Mouse (Mus musculus) embryonic fibroblast, embryonic 13.5 days (primary cell): ENCODE data around the gene Olfr330.
"Not testable (repeated sequence)": the region's sequence is repeated elsewhere in the genome, so short reads cannot be mapped to it uniquely, and the experiment has no call there.

Experiments
- CTCF ChIP-seq: IDR thresholded peaks from 2 replicates; pipeline ENCODE4 v1.5.1; 2011; ENCODE audit warnings: mild to moderate bottlenecking, control low read depth, low read length, moderate library complexity, borderline replicate concordance; ENCODE audit not compliant: insufficient read depth
- POLR2A ChIP-seq: IDR thresholded peaks from 2 replicates; pipeline ENCODE4 v1.6.1; 2011; ENCODE audit warnings: low read depth, mild to moderate bottlenecking, control low read depth, low read length, moderate library complexity

GRCm38 (mm10) chr11:58509058-58509457, 25.6 kb downstream of the Olfr330 start:
- not testable (repeated sequence) for TF ChIP-seq CTCF, POLR2A
